ENCODE assay signal across 13 mouse cellular contexts in the genomic region with DNA sequence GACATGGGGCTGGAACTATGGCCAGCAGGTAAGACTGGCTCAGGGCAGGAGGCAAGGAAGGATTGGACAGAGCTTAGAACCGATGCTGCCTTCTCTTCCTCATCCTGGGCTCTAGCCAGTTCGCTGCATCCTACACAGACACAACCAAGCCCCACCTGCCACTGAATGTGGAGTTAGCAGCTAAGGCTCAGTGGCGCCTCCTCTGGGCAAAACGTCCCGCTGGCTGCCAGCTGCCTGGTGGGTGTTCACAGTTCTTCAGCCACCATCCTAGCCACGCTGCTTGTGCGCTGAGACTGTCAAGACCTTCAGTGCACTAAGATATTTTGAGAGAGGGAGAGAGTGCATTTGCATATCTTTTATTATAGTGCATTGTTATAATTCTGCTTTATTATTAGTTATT. TPM values are rescaled to one million over a fixed set of nuclear protein-coding genes. Genes with fewer than 3 reads are reported as not detected.
DNase-seq lines count a peak whose midpoint lies in the region; ATAC-seq and TF ChIP-seq lines count a peak whose summit lies in the region.
"Had no signal": no experiment of that assay in that cellular context is flagged by ENCODE, and none has a peak within 500 bp of the region (broad histone marks: within the 10 kb centered on the region; RNA-seq: fewer than 3 reads in every experiment).

No protein-coding gene starts in this region.

- DNase-seq in CD4-positive, CD25-positive, alpha-beta regulatory T cell, adult 2 months (ENCODE audit: low read depth, low spot score): peak; percentile 5
- DNase-seq in liver, adult 2 months (ENCODE audit: extremely low read depth, low read depth, low spot score): no peak
- DNase-seq in ZHBTc4 (ENCODE audit: low read depth, low spot score): peak; percentile 71
- peak; percentile 69 to 91 for DNase-seq in left cerebral cortex, postnatal 14 days (ENCODE audit: low spot score in 2 of 2)
- DNase-seq in gastrocnemius, postnatal 36 days: no peak
- no peak for DNase-seq in heart, adult 9 months (ENCODE audit: low spot score in 2 of 2)
- DNase-seq: heart, postnatal 36 days; lung, postnatal 36 days had no signal

- H3K4me2 ChIP-seq in liver, embryonic 12.5 days: no peak overlapping the region
- H3K4me2 ChIP-seq: forebrain, embryonic 13.5 days had no signal

- no peak overlapping the region for H3K27ac ChIP-seq in liver, adult 2 months (replicated peaks; ENCODE audit: insufficient read depth, low read depth, low read length)
- no peak overlapping the region for H3K27ac ChIP-seq in liver, embryonic 12.5 days
- H3K27ac ChIP-seq: forebrain, embryonic 13.5 days; kidney, postnatal 0 days; limb, embryonic 10.5 days had no signal

- peak; percentile 17; the same call in 1 of the 2 replicates for TF ChIP-seq CTCF in liver, adult 2 months (IDR thresholded peaks at IDR 0.05; ENCODE audit: low read depth, low read length)

- H3K79me2 ChIP-seq in liver, adult 2 months (ENCODE audit: control insufficient read depth, insufficient read depth, low read length): no peaks in the 10 kb centered on the region

- H3K27me3 ChIP-seq in liver, adult 2 months (ENCODE audit: control insufficient read depth, insufficient read depth, low read length): no peaks in the 10 kb centered on the region
- H3K27me3 ChIP-seq in liver, embryonic 12.5 days (replicated peaks): peaks cover under 1% of the 10 kb centered on the region; the same call in 1 of the 2 replicates
- H3K27me3 ChIP-seq: forebrain, embryonic 13.5 days had no signal

- TF ChIP-seq POLR2A in liver, adult 2 months (IDR thresholded peaks at IDR 0.05; ENCODE audit: extremely low read depth, insufficient read depth, low read length): no peak

- no peaks in the 10 kb centered on the region for H3K4me1 ChIP-seq in liver, adult 2 months (ENCODE audit: control insufficient read depth, insufficient read depth, low read length)
- H3K4me1 ChIP-seq in liver, embryonic 12.5 days: no peaks in the 10 kb centered on the region
- H3K4me1 ChIP-seq: forebrain, embryonic 13.5 days; limb, embryonic 10.5 days had no signal

- no peak for ATAC-seq in CD4-positive, CD25-positive, alpha-beta regulatory T cell, adult 4 months
- no peak for ATAC-seq in liver, embryonic 12.5 days
- ATAC-seq: forebrain, embryonic 13.5 days had no signal

- no peak overlapping the region for H3K4me3 ChIP-seq in liver, adult 2 months (ENCODE audit: insufficient read depth, low read depth, low read length)
- no peak overlapping the region for H3K4me3 ChIP-seq in liver, embryonic 12.5 days
- H3K4me3 ChIP-seq: forebrain, embryonic 13.5 days; limb, embryonic 10.5 days had no signal

- intact Hi-C loops in left cerebral cortex, postnatal 14 days (cut with DNase I): no loop called here
- intact Hi-C loops in gastrocnemius, postnatal 36 days (cut with DNase I): no loop called here

- H3K9me3 ChIP-seq in liver, embryonic 12.5 days (replicated peaks): no peaks in the 10 kb centered on the region
- H3K9me3 ChIP-seq: forebrain, embryonic 13.5 days; limb, embryonic 10.5 days had no signal

- WGBS in liver, adult 2 months: 61% methylated on average over 7 of the region's 7 CpGs
- 50% methylated on average over 7 of the region's 7 CpGs for WGBS in liver, embryonic 12.5 days (ENCODE audit: insufficient replicate concordance)

- no peak overlapping the region for H3K9ac ChIP-seq in liver, adult 2 months (ENCODE audit: low read depth, low read length)
- H3K9ac ChIP-seq in liver, embryonic 12.5 days: no peak overlapping the region
- H3K9ac ChIP-seq: forebrain, embryonic 13.5 days had no signal

- H3K36me3 ChIP-seq in liver, adult 2 months (ENCODE audit: control insufficient read depth, insufficient read depth, low read length): no peaks in the 10 kb centered on the region
- H3K36me3 ChIP-seq in liver, embryonic 12.5 days: no peaks in the 10 kb centered on the region
- H3K36me3 ChIP-seq: limb, embryonic 10.5 days had no signal

RNA-seq across cellular contexts. Expression of gene Dlgap4, which starts 45.2 kb away (rescaled TPM):
- polyA plus RNA-seq in CD4-positive, CD25-positive, alpha-beta regulatory T cell, adult 4 months (2017; shearing (Covaris generic)): 100 to 1,000 TPM in 1 of 2 experiments, 10 to 100 TPM in 1; 71.7 to 109 TPM
- 3.2 and 4.0 TPM in 2 replicates for total RNA-seq in liver, adult 2 months (2014; rRNA removed)
- polyA plus RNA-seq in liver, adult 2 months (2012; rRNA removed): 13.9 and 22.8 TPM in 2 replicates
- polyA plus RNA-seq in liver, embryonic 12.5 days (2016; fragmentation: Nextera tagmentation; extraction: Ambion mirVana): 24.5 and 28.7 TPM in 2 replicates
- total RNA-seq in left cerebral cortex, postnatal 14 days (2021): 100 to 1,000 TPM; 234 to 242 TPM
- 10 to 100 TPM; 53.4 to 57.8 TPM for total RNA-seq in gastrocnemius, postnatal 36 days (2021)

Comparison
In these comparisons a context has a peak if more than half of its experiments do, and no peak if none do; other contexts are left out.
1. DNase-seq: peak in CD4-positive, CD25-positive, alpha-beta regulatory T cell, adult 2 months (single experiment), ZHBTc4 (single experiment) and left cerebral cortex, postnatal 14 days (2 of 2); none in liver, adult 2 months (single experiment), gastrocnemius, postnatal 36 days (0 of 2) and heart, adult 9 months (0 of 2).
2. RNA of gene Dlgap4, which starts 45.2 kb away (total RNA-seq): 234 to 242 TPM in left cerebral cortex, postnatal 14 days and 53.4 to 57.8 TPM in gastrocnemius, postnatal 36 days; 3.2 to 4.0 TPM in liver, adult 2 months; every median in the first group is over 10 times any median in the second.